Mouse (Mus musculus) skeletal muscle tissue, postnatal 0 days (tissue): ENCODE data around the gene Ccdc85a. TPM values are rescaled to one million over a fixed set of nuclear protein-coding genes. Genes with fewer than 3 reads are reported as not detected.

Experiments used
- polyA plus RNA-seq: library from polyadenylated mRNA; unstranded; fragments of >200 nt; fragmentation: Nextera tagmentation; extraction: Ambion mirVana; gene quantifications from 2 replicates; pipeline ENCODE4 v1.2.1, GENCODE M21; 2015

Gene Ccdc85a
- polyA plus RNA-seq: 3.7 and 4.1 TPM in 2 replicates

DNA sequence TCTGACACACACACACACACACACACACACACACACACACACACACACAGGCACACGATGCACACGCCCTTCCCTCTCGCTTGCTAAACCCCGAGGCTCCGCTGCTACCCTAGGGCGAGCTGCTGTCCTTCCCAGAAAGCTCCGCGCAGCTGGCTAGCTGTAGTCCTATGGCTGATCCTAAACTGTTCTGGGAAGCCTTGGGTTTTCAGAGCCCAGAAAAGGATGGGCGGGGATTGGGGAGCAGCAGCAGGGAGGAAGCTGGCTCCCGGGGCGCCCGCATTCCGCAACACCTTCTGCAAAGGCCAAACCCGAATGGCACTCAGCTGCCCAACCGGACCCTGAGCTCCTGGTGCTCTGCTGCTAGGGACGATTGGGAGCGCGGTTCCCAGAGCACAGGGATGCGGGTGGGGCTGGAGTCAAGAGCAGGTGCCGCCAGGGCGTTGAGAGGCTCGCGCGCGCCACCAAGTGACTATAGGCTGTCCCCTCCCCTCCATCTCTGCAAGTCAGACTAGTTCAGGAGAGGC lies at the start of gene Ccdc85a:
Gene Ccdc85a, minus strand, starts transcription at position 414 of the 524 bp plus-strand sequence.

DNA sequence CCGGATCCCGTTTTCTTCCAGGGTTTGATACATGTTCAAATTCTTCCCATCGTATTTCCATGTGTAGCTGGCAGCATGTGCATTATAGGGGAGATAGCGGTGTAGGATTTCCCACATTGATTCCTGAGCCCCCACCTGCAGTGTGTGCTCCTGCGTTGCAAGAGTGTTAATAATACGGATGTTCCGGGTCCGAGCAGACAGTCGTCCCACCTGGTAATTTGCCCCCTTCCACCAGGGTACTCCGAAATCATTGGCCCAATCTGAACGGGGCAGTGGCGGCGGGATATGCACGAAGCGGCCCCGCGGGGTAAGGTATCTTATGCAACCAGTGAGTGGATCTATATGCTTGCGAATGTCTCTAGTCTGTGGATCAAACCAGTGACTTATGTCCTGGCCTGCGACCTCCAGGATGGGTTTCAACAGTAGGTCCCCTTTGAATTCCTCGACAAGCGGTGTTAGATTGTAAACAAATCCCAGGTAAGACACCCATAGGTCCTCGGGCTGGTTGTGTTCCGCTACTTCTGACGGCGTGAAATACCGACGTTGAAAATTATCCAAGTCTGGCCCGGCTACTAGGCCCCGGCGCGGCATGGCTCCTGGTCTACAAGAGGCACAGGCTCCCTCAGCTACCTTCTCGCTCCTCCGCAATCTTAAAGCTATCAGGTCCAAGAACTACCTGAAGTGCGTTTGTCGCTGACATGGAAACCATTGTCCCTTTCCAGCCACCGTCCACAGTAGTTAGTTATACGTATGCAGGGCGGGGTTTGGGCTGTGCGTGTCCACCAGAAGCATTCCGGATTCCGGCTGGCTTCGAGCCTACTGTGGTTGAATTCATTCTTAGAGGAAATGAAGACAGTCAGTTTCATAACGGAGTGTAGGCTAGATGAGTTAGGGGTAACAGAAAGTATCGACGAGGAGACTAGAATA lies 244.6 kb downstream of the Ccdc85a start, which contains the start of gene Gm6685:
Gene Gm6685, minus strand, starts transcription at position 644 of the 927 bp plus-strand sequence.

Other genes with a start within 250 kb of the Ccdc85a start
- gene Gm6685, start 244.5 kb downstream of the Ccdc85a start, polyA plus RNA-seq: not detected in 2 replicates